Mouse (Mus musculus) liver, adult 2 months (tissue): ENCODE data around the gene Pawr. TPM values are rescaled to one million over a fixed set of nuclear protein-coding genes. Genes with fewer than 3 reads are reported as not detected.

Experiments
- DNase-seq: peaks from one replicate; pipeline ENCODE4 v3.0.0-alpha.2; 2011; ENCODE audit warnings: low read depth, low spot score; ENCODE audit errors: extremely low read depth
- H3K27ac ChIP-seq: fragments of 200-500 bp; replicated peaks from 2 replicates; pipeline ENCODE4 v1.5.1; 2012; ENCODE audit warnings: low read depth, mild to moderate bottlenecking, control low read depth, inconsistent platforms, low read length; ENCODE audit not compliant: insufficient read depth
- H3K27me3 ChIP-seq: fragments of 200-500 bp; 2 replicates; pipeline ENCODE4 v1.6.1; 2012; ENCODE audit warnings: mild to moderate bottlenecking, moderate library complexity, low read length, inconsistent platforms; ENCODE audit not compliant: control insufficient read depth, insufficient read depth
- H3K36me3 ChIP-seq: fragments of 200-500 bp; 2 replicates; pipeline ENCODE4 v1.6.1; 2012; ENCODE audit warnings: low read length, inconsistent platforms; ENCODE audit not compliant: control insufficient read depth, insufficient read depth
- H3K4me1 ChIP-seq: fragments of 200-500 bp; 2 replicates; pipeline ENCODE4 v1.6.1; 2011; ENCODE audit warnings: low read length; ENCODE audit not compliant: control insufficient read depth, insufficient read depth
- H3K4me3 ChIP-seq: fragments of 200-500 bp; 2 replicates; pipeline ENCODE4 v1.5.1; 2011; ENCODE audit warnings: low read depth, mild to moderate bottlenecking, control low read depth, low read length, moderate library complexity; ENCODE audit not compliant: insufficient read depth
- H3K79me2 ChIP-seq: fragments of 200-500 bp; 2 replicates; pipeline ENCODE4 v1.6.1; 2012; ENCODE audit warnings: inconsistent platforms, mild to moderate bottlenecking, low read length, moderate library complexity; ENCODE audit not compliant: control insufficient read depth, insufficient read depth
- H3K9ac ChIP-seq: fragments of 200-500 bp; 2 replicates; pipeline ENCODE4 v1.6.1; 2012; ENCODE audit warnings: low read depth, mild to moderate bottlenecking, control low read depth, inconsistent platforms, low read length
- CTCF ChIP-seq: fragments of 200-500 bp; IDR thresholded peaks from 2 replicates; pipeline ENCODE4 v1.5.1; 2011; ENCODE audit warnings: low read depth, low read length, control low read depth
- POLR2A ChIP-seq: fragments of 200-500 bp; IDR thresholded peaks from 2 replicates; pipeline ENCODE4 v1.6.1; 2011; ENCODE audit warnings: low read length, control low read depth; ENCODE audit not compliant: insufficient read depth; ENCODE audit errors: extremely low read depth
- WGBS: fragments of 180-500 bp; shearing (Covaris S2); methylation state at CpG from one replicate; pipeline ENCODE4 v1.1.7; 2018; 5-methylcytosine and 5-hydroxymethylcytosine counted together
- polyA plus RNA-seq: library from polyadenylated mRNA; depleted of rRNA; stranded (reverse); fragments of >200 nt; gene quantifications from 2 replicates; pipeline ENCODE4 v1.2.3, GENCODE M21; 2012
- total RNA-seq: library from RNA; depleted of rRNA; stranded (reverse); fragments of >200 nt; gene quantifications from 2 replicates; pipeline ENCODE4 v1.2.3, GENCODE M21; 2014

The Pawr gene
- total and polyA plus RNA-seq, 2 experiments, result 5.0 to 7.1 TPM

GRCm38 (mm10) chr10:108395229-108395628 lies 63.3 kb downstream of the Pawr start:
- Histone ChIP-seq H3K79me2 (peaks cover 3% of the 10 kb centered on the region; the same call in 1 of the 2 replicates), H3K9ac (no peak overlapping the region), H3K36me3 (no peaks in the 10 kb centered on the region), H3K27me3 (no peaks in the 10 kb centered on the region), H3K4me1 (0 out of 2 replicates have a peak, but pooled peaks cover 2% of the 10 kb centered on the region), H3K27ac (no peak overlapping the region), H3K4me3 (no peak overlapping the region)
- DNase-seq, result no peak
- WGBS, result 94% methylated on average over 12 of the region's 12 CpGs
- TF ChIP-seq CTCF (no peak), POLR2A (no peak)

GRCm38 (mm10) chr10:108395647-108396046 lies 63.7 kb downstream of the Pawr start:
- no peak overlapping the region for H3K27ac ChIP-seq
- H3K4me3 ChIP-seq, result no peak overlapping the region
- H3K9ac ChIP-seq, result no peak overlapping the region
- no peaks in the 10 kb centered on the region for H3K27me3 ChIP-seq
- WGBS, result 94% methylated on average over 14 of the region's 14 CpGs
- H3K79me2 ChIP-seq, result peaks cover 3% of the 10 kb centered on the region; the same call in 1 of the 2 replicates
- no peak for TF ChIP-seq CTCF
- no peak for TF ChIP-seq POLR2A
- DNase-seq, result no peak
- H3K4me1 ChIP-seq, result 0 out of 2 replicates have a peak, but pooled peaks cover 2% of the 10 kb centered on the region
- H3K36me3 ChIP-seq, result no peaks in the 10 kb centered on the region

GRCm38 (mm10) chr10:108402751-108403150 lies 70.8 kb downstream of the Pawr start:
- Histone ChIP-seq H3K4me3 (no peak overlapping the region), H3K9ac (no peak overlapping the region), H3K27me3 (no peaks in the 10 kb centered on the region), H3K27ac (no peak overlapping the region), H3K79me2 (no peaks in the 10 kb centered on the region), H3K4me1 (peaks cover 7% of the 10 kb centered on the region), H3K36me3 (no peaks in the 10 kb centered on the region)
- WGBS, result 90% methylated on average over 4 of the region's 4 CpGs
- TF ChIP-seq CTCF, result no peak
- no peak for TF ChIP-seq POLR2A
- no peak for DNase-seq

- H3K9ac ChIP-seq, result no peak overlapping the region
- no peaks in the 10 kb centered on the region for H3K27me3 ChIP-seq
- H3K4me3 ChIP-seq, result no peak overlapping the region
- no peaks in the 10 kb centered on the region for H3K36me3 ChIP-seq
- no peak for DNase-seq
- no peaks in the 10 kb centered on the region for H3K79me2 ChIP-seq
- H3K27ac ChIP-seq, result no peak overlapping the region
- H3K4me1 ChIP-seq, result peaks cover 11% of the 10 kb centered on the region
- WGBS, result 97% methylated on average over 4 of the region's 4 CpGs
- TF ChIP-seq POLR2A (no peak), CTCF (no peak)
Measured at GRCm38 (mm10) chr10:108403366-108403865, 71.5 kb downstream of the Pawr start.

- Histone ChIP-seq H3K4me1 (peaks cover 14% of the 10 kb centered on the region), H3K27me3 (no peaks in the 10 kb centered on the region), H3K36me3 (no peaks in the 10 kb centered on the region), H3K9ac (no peak overlapping the region), H3K4me3 (no peak overlapping the region), H3K27ac (0 out of 2 replicates have a peak overlapping the region, but pooled peaks have one; percentile 10), H3K79me2 (no peaks in the 10 kb centered on the region)
- no peak for TF ChIP-seq POLR2A
- no peak for TF ChIP-seq CTCF
- DNase-seq, result peak; percentile 79
- WGBS, result 20% methylated on average over 9 of the region's 9 CpGs
Measured at GRCm38 (mm10) chr10:108404087-108404486, 72.2 kb downstream of the Pawr start.

GRCm38 (mm10) chr10:108405076-108405475 lies 73.2 kb downstream of the Pawr start:
- H3K27me3 ChIP-seq, result no peaks in the 10 kb centered on the region
- peaks cover 4% of the 10 kb centered on the region for H3K36me3 ChIP-seq
- TF ChIP-seq CTCF (no peak), POLR2A (no peak)
- H3K27ac ChIP-seq, result no peak overlapping the region
- peaks cover 15% of the 10 kb centered on the region for H3K4me1 ChIP-seq
- H3K4me3 ChIP-seq, result no peak overlapping the region
- WGBS, result 51% methylated on average over 8 of the region's 8 CpGs
- no peak overlapping the region for H3K9ac ChIP-seq
- DNase-seq, result no peak
- H3K79me2 ChIP-seq, result 0 out of 2 replicates have a peak, but pooled peaks cover 3% of the 10 kb centered on the region
